Mouse (Mus musculus) mouse embryonic stem cell (cell line): ENCODE results near the gene Hoxb4.

Source experiments
- in situ Hi-C, 2 experiments: fragments of 300-500 bp; cut with MboI; formaldehyde crosslinking; loops; 1 replicate in 1 of 2; 3 replicates in 1 of 2; pipeline ENCODE4 v1.14.3; 2019 to 2020; ENCODE audit warnings: low sequenced_read_pairs in 2 of 2, low pct_unique_long_range_greater_than_20kb in 1 of 2, mixed read lengths in 1 of 2; ENCODE audit not compliant: unreplicated experiment in 1 of 2

Gene Hoxb4

DNA sequence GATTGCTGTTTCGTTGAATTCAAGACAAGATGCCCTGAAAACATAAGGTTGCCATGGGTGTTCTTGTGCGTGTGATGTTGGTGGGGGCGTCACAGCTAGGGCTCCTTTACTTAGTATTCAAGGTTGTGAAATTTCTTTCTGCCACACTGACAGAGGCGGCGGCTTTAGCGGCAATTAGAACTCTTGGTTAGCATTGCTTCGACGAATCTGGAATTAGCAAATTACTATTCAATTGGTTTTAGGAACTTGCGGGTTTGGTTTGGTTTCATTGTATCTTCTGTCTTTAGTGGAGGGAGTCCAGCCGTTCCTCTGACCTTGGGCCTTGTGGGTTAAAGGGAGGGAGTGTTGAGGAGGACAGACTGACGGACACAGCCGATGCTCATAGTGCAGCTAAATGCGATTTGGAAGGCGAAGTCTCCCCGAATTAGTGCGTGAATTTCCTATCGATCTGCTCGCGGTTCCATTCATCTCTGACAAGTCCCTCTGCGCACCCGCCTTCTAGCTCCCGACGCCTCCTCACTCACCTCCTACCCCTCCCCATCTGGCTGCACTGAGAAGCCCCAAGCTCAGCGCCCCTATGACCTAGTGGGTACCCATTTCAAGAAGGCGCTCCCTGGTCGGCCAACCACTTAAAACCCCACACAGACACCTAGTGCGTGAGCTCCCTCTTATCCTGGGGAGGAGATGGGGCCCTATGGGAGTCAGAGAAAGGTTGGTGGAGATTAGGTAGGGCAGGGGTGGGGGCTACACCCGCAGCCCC, at the start of gene Hoxb4:
Gene Hoxb4 (plus strand): TSS at position 660 of the 760 bp plus-strand sequence.
- in situ Hi-C loops, result loop anchor here (25.0 kb wide), 1 partner anchor 545 kb away; no protein-coding TSS in a partner anchor

- in situ Hi-C loops, result no loop called here
Observed at GRCm38 (mm10) chr11:96269869-96270268, 48.2 kb upstream of the Hoxb4 start.

DNA sequence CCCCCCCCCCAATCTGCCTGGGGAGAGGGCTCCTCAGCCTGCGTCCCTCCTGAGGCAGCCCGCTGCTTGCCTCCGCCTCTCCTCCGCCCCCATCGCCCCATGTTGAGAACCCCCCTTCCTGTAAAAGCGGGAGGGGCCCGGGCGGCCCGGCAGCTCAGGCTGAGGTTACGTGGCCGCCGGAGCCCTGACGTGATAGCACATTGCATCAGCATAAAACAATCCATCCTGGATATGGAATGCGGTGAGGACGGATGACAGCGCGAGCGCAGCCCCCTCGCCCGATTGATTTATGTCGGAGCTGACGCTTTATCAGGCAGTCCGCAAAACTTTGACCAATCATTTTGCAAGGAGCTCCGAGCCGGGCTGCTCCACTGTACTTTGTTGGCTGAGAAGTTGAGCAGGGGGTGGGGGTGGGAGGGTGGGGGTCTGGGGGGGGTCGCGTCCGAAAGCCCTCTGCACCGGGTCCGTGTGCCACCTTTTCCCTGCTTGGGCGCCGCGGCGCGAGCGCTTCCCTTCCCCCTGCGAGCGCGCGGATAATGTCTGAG, 47.0 kb upstream of the Hoxb4 start, which contains the start of gene Hoxb9:
Gene Hoxb9 (plus strand): TSS at position 462 of the 545 bp plus-strand sequence.
- in situ Hi-C loops, result no loop called here

GRCm38 (mm10) chr11:96271541-96272011, 46.5 kb upstream of the Hoxb4 start:
- in situ Hi-C loops, result no loop called here

- in situ Hi-C loops, result no loop called here
Observed at GRCm38 (mm10) chr11:96272024-96272921, 45.8 kb upstream of the Hoxb4 start.

- in situ Hi-C loops, result no loop called here
Observed at GRCm38 (mm10) chr11:96274428-96274827, 43.6 kb upstream of the Hoxb4 start.

DNA sequence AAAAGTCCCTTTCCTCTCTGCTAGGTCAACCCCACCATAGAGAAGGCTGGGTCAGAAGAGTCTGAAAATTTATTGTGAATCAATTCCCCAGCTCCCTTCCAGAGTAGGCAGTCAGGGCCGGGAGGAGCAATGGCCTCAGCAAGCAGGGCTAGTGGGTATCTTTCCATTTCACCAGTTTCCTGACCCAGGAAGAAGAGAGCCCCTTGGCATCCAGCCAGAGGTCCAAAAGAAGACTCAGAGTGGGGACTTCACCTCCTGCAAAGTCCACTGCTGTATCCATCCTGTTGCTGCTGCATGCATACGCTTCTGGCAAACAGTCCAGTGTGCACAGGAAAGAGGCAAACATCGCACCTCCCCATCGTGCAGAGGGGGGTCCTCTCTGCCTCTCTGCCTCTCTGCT, 42.2 kb upstream of the Hoxb4 start:
- in situ Hi-C loops, result no loop called here

- in situ Hi-C loops, result no loop called here
Observed at GRCm38 (mm10) chr11:96277151-96278044, 40.7 kb upstream of the Hoxb4 start.

DNA sequence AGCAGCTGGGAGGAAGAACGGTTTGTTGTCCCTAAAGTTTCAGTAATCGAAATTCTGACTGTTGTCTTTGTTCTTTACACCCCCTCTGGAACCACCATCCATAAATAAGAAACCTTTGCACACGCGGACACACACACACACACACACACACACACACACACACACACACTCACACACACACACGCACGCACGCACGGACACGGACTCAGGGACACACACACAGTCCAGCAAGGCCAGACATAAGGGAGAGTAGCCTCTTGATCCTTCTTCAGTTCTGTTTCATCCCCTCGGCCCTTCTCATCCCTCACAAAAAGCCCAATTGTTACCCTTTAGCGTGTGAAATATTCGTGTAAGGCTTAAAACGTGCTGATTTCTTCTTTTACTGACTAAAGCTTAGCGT, 39.7 kb upstream of the Hoxb4 start:
- in situ Hi-C loops, result no loop called here

GRCm38 (mm10) chr11:96278773-96279172, 39.3 kb upstream of the Hoxb4 start:
- in situ Hi-C loops, result no loop called here

- in situ Hi-C loops, result no loop called here
Observed at GRCm38 (mm10) chr11:96279421-96280233, 38.4 kb upstream of the Hoxb4 start.

DNA sequence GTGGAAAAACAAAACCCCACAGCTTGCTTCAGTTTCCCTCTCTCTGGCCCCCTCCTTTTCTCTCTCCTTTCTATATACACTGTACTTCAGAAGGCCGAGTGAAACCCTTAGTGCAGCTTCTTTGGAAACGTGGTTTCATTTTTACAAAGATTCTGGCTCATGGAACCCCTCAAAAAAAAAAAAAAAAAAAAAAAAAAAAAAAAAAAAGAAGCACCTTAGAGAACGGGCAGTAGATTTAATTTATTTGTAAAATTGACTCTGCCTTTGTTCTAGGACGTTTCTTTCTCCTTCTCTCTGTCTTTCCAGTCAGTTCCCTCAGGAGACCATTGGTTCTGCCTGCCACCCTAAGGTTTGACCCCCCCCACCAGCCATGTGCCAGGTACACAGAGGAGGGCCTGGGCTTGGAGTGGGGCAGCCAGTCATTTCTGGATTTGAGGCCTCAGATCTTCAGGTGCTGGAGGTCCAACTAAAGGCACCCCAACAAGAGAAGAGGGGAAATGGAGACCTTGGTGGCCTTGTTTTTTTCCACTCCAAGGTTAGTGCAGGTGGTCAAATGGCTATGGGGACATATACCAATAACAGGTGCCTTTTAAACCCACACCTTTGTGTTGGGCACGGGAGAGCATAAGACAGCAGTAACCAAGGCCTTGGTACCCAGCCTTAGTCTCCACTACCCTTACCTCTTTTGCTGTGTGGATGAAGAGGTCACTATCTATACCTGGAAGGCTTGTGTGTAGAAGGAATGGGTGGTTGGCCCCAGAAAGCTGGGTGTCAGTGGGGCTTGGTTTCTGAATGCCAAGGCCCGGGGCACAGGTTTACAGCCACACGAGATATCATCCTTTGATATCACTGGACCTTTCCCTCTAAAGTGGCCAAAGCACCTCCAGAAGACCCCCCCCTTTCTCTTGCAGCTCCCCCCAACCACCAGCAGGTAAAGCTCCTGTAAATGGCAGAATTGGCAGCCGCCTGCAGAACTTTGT, 37.4 kb upstream of the Hoxb4 start:
- in situ Hi-C loops, result no loop called here

GRCm38 (mm10) chr11:96281396-96281795, 36.7 kb upstream of the Hoxb4 start:
- in situ Hi-C loops, result no loop called here

- in situ Hi-C loops, result no loop called here
Observed at GRCm38 (mm10) chr11:96281855-96282570, 36.1 kb upstream of the Hoxb4 start, which contains the start of gene Hoxb8. TSS of gene Hoxb8 (plus strand) at chr11:96281905.

DNA sequence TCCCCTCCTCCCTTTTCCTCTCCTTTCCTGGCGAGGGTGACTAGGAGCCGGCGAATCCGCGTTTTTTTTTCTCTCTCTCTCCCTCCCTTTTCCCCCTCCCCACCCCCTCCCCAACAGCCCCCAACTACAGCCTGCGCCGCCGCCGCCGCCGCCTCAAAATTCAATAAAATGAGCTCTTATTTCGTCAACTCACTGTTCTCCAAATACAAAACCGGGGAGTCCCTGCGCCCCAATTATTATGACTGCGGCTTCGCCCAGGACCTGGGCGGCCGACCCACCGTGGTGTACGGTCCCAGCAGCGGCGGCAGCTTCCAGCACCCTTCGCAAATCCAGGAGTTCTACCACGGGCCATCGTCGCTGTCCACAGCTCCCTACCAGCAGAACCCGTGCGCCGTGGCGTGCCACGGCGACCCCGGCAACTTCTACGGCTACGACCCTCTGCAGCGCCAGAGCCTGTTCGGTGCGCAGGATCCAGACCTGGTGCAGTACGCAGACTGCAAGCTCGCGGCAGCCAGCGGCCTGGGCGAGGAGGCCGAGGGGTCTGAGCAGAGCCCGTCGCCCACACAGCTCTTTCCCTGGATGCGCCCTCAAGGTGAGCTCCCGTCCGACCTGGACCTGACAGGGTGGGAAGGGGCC, 35.2 kb upstream of the Hoxb4 start:
- in situ Hi-C loops, result no loop called here
